Mouse (Mus musculus) thymus, postnatal 4 days (tissue): ENCODE measurements around the gene Sik3.
"Not testable (repeated sequence)": the region's sequence is repeated elsewhere in the genome, so short reads cannot be mapped to it uniquely, and the experiment has no call there.

Experiments used
- DNase-seq: peaks from one replicate; pipeline ENCODE4 v3.0.0; 2021

Sik3 gene

GRCm38 (mm10) chr9:46155026-46155425, 142.4 kb downstream of the Sik3 start:
- DNase-seq, result no peak

DNA sequence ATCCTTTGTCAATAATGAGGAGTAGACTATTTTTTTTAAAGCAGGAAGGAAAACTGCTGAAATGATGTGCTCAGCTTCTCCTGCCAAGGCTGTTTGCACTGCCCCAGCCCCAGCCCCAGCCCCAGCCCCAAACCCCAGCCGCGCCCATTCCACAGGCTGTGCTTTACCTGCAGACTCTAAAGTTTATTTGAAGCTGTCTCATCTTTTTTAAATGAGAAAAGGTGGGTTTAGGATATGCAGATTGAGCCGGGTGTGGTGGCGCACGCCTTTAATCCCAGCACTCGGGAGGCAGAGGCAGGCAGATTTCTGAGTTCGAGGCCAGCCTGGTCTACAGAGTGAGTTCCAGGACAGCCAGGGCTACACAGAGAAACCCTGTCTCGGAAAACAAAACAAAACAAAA, 143.2 kb downstream of the Sik3 start:
- not testable (repeated sequence) for DNase-seq

GRCm38 (mm10) chr9:46156711-46157110, 144.1 kb downstream of the Sik3 start:
- no peak for DNase-seq

GRCm38 (mm10) chr9:46158273-46158813, 145.7 kb downstream of the Sik3 start:
- DNase-seq, result no peak

DNA sequence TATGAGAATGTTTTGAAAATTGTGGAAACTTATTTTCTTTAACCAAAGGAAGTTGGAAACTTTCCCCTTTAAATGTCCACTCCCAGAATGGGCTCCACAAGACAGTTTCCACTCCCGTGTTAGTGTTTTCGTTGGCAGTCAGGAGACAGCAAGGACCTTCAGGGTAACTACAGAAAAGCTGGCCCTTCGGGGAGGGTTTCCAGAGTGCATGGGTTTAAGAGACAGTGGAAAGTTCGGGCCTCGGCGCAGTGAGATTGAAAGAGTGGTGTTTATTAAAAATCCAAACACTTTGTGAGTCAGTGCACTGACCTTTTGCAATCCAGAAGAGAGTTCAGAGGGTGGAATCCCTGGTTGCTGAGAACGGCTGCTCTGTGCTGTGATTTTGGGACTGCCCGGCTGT, 150.8 kb downstream of the Sik3 start:
- no peak for DNase-seq

DNA sequence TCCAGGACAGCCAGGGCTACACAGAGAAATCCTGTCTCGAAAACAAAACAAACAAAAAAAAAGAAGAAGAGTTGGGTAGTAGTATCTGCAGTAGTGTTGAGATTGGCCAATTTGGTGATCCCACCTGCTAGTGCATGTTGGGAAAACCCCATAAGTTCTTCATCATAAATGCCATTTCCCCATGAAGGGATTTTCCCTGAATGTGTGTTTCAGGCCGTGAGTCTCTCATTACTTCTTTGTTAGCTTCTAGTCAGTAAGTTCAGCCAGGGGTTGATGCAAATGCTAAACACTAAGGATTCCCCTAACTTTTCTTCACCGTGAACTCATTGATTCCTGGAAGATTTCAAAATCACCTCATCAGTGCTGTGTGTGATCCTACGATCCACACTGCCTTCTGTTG, 156.2 kb downstream of the Sik3 start:
- DNase-seq, result no peak

DNA sequence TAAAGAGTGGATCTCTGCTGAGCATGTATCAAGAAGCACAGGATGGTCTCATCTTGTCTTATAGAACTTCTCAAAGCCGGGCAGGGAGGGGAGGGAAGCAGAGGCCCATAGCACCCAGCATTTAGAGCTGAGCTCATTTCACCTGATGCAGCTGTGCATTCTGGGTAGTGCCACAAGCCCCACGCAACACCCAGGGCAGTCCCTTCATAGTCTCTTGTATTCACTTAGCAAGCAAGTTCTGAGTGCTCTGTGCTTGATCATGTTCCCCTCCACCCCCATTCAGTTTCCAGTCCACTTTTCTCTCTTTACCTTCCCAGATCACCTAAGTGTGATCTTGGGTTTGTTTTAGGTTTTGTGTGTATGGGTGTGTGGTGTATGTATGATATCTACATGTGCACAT, 159.6 kb downstream of the Sik3 start:
- no peak for DNase-seq

DNA sequence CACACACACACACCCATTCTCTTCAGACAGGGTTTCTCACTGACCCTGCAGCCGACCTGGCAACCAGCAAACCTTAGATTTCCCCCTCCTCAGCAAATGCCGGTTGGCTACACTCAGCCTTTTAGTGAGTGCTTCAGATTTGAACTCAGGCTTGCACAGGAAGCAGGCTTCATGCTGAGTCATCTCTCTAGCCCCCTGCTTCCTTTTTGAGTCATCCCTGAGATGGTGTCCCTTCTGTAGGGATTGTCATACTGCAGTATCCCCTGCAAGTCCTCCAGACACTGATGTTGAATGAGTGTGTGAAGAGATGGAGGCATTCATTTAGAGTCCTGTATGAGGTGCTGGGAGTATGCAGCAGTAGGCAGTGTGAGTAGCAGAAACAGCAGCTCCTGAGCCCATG, 160.3 kb downstream of the Sik3 start:
- DNase-seq, result no peak

- DNase-seq, result no peak
These were observed 161.3 kb downstream of the Sik3 start for GRCm38 (mm10) chr9:46173919-46174318.

DNA sequence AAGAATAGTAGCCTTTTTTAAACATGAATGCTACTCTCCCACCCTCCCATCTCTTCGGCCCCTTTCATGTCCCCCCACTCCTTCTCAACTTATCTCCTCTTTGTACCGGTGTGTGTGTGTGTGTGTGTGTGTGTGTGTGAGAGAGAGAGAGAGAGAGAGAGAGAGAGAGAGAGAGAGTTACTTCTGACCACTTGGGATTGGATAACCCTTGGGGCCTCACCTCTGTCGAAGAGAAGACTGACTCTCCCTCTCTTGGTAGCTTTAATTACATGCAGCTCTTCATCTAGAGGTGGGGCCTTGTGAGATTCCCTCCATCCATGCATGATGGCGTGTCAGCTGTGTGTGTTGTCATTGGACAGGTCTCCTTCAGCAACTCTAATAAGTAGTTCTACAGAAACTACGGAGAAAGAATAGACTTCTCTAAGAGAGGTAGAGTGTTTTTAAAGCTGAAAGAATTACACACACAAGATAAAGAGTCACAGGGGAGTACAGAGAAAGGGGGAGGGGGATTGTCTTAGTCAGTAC, 162.2 kb downstream of the Sik3 start:
- no peak for DNase-seq

DNA sequence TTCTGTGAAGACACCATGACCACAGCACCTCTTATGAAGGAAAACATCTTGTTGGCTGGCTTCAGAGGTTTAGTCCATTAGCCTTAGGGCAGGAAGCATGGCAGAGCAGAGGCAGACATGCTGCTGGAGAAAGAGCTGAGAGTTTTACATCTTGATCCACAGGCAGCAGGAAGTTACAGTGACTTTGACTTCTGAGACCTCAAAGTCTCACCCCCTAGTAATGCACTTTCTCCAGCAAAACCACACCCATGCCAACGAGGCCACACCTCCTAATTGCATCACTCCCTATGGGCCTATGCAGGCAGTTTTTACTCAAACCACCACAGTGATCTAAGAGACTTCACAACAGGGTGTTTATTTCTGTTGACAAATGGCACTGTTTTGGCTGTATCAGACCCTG, 162.7 kb downstream of the Sik3 start:
- DNase-seq, result peak; percentile 88

DNA sequence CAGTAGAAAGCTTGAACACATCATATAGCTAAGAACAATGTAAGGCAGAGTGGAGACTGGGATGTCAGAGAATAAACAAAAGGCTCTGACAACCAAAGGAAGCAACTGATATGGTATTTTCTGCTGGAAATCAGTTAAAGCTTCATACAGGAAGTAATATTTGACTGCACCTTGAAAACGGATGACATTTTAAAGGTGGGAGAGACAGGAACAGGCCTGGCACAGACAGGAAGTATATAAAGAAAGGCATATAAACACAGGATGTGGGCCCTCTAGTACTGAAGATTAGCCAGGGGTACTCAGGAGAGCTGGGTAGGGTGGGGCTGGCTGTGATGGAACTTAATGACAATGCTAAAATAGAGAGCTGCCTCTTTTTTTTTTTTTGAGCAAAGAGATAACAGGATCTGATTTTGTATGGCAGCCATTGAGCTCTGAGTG, 163.3 kb downstream of the Sik3 start:
- peak; percentile 58 for DNase-seq

GRCm38 (mm10) chr9:46176613-46177012, 164.0 kb downstream of the Sik3 start:
- peak; percentile 47 for DNase-seq

DNA sequence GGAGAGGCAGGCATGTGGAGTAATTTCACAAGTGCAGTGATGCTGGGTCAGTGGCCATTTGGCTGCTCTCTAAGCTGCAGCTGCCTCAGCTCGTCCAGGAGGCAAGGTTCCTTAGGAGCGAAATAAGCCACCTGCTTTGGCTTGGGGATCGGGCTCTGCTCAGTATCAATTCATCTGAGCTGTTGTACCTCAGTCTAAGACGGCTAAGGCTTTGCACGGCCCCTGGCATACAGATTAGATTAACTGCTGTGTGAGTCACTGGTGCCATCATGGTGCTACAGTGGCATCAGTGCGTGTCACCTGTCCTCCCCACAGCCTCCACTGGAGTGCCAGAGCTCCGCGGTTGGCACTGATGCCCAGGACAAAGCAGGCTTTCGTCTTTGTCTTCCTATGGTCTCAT, 166.0 kb downstream of the Sik3 start:
- DNase-seq, result no peak

- DNase-seq, result no peak
These were observed 168.7 kb downstream of the Sik3 start for GRCm38 (mm10) chr9:46181297-46181696.

GRCm38 (mm10) chr9:46184542-46184941, 171.9 kb downstream of the Sik3 start:
- DNase-seq, result no peak

DNA sequence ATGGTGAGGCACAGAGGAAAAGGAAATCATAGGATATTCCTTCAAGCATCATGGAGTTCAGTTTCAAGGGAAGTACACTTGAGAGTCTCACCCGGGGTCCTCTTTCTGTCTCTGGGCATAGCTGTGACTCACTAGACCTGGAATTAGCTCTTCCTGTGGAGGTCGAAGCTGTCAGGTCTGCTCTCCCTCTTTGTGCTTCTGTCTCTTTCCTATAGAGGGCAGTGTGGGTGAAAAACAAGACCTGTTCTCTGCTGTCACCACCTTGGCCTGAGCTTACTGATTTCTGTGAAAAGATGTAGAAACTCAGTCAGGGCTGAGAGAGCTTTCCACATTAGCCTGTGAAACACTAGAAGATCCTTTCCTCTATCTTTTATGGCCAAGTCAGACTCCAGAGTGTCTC, 172.6 kb downstream of the Sik3 start:
- peak; percentile 47 for DNase-seq

GRCm38 (mm10) chr9:46186387-46186786, 173.8 kb downstream of the Sik3 start:
- DNase-seq, result no peak

DNA sequence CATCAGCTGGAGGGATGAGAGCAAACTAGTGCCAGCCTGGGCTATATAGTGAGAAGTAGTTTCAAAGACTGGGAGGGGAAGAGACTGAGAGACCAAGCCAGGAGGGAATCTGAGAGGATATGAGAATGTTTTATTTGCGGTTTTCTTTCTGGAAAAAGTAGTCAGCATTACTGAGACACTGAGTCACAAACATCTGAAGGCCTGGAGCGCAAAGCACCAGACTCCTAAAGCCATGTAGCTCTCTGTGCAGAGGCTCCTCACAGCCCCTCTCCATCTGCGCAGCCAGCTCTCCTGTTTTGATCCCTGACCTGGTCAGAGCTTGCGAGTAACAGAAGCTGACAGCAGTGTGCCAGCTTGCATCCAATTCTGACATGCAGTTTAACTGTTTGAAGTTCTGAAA, 175.8 kb downstream of the Sik3 start:
- no peak for DNase-seq

DNA sequence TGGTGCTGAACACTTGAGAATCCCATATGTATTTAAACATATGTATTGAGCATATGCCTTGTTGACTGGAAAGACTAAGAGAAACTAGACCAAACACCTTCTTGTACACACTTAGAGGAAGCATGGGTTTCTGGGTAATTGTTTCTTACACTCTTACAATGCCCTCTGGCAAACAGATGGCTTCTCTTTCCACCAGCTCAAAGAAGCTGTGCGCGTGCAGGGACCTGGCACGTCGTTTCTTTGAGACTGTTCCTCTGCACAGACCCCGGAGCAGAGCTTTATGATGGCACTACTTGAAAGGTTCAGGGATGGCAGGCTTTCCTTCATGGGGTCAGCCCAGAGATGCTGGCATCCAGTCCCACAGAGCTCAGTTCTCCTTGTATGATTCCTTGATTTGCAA, 176.3 kb downstream of the Sik3 start:
- DNase-seq, result no peak

- no peak for DNase-seq
These were observed 176.8 kb downstream of the Sik3 start for GRCm38 (mm10) chr9:46189381-46189780.

DNA sequence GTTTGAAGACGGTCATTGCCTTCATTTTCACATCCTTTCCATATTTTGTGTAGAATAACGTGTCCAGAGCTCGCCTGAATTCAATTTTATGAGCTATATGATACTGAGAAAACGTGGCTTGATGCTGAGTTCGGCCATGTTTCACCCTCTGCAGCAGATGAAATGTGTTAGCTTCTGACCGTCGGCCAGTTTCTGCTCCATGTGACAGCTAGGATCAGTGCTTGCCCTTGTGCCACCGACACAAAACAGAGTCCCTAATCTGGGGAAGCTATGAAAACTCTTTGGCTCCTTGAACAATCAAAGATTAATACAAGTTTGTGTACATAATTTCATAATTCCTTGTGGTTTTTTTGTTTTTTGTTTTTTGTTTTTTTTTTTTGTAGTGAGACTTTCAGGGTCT, 178.6 kb downstream of the Sik3 start:
- DNase-seq, result no peak

GRCm38 (mm10) chr9:46191644-46192043, 179.0 kb downstream of the Sik3 start:
- no peak for DNase-seq

DNA sequence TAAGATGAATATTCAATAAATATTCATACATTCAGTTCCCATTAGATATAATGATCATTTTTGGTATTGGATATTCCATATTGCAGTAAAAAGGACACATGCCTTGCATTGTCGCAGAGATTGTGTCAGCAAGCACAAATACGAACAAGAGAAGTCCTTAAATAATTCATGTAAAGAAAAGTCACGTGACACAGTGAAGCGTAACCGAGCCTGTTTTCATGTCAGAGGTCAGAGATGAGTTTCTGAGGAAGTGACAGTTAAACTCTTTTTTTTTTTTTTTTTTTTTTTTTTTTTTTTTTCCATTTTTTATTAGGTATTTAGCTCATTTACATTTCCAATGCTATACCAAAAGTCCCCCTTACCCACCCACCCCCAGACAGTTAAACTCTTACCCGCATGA, 180.0 kb downstream of the Sik3 start:
- no peak for DNase-seq

DNA sequence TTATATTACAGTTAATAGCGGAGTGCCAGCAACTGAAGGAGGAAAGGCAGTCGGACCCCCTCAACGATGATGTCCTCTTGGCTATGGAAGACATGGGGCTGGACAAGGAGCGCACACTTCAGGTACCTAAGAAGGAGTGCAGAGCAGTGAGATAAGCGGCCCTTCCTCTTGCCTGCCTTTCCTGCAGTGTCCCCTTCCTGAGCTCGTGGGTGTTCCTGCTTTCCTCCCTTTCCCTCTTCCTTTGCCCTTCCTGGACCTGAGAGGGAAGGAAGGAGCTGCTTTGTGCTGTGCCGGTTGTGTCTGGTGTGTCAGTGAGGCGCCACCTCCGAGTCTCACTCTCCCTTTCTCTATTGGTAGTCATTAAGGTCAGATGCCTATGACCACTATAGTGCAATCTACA, 182.2 kb downstream of the Sik3 start:
- no peak for DNase-seq
